Mouse (Mus musculus) heart, postnatal 0 days (tissue): Measurements from ENCODE around the gene Dner. TPM values are rescaled to one million over a fixed set of nuclear protein-coding genes. Genes with fewer than 3 reads are reported as not detected.

ENCODE experiments used
- ATAC-seq: fragments of 200-750 bp; cut with Nextera tagmentation; 2 replicates; pipeline ENCODE4 v1.8.0; 2017; ENCODE audit warnings: low read depth, moderate number of reproducible peaks, moderate library complexity; ENCODE audit not compliant: insufficient read depth
- DNase-seq: peaks from one replicate; pipeline ENCODE4 v3.0.0-alpha.2; 2016; ENCODE audit warnings: low spot score
- H3K27ac ChIP-seq: fragments of 300-500 bp; sonication (generic); 2 replicates; pipeline ENCODE4 v1.5.1; 2014; ENCODE audit warnings: low read depth, mild to moderate bottlenecking
- H3K27me3 ChIP-seq: fragments of 300-500 bp; sonication (generic); 2 replicates; pipeline ENCODE4 v1.6.1; 2014; ENCODE audit warnings: low read length, mixed read lengths; ENCODE audit not compliant: control insufficient read depth, insufficient read depth
- H3K36me3 ChIP-seq: fragments of 300-500 bp; sonication (generic); replicated peaks from 2 replicates; pipeline ENCODE4 v1.6.1; 2014; ENCODE audit warnings: low read length, mixed read lengths; ENCODE audit not compliant: control insufficient read depth, insufficient read depth
- H3K4me1 ChIP-seq: fragments of 300-500 bp; sonication (generic); 2 replicates; pipeline ENCODE4 v1.6.1; 2014; ENCODE audit warnings: antibody characterized with exemption; ENCODE audit not compliant: control insufficient read depth, insufficient read depth
- H3K4me2 ChIP-seq: fragments of 300-500 bp; sonication (generic); 2 replicates; pipeline ENCODE4 v1.6.1; 2014; ENCODE audit warnings: low read depth, mild to moderate bottlenecking, low read length, moderate library complexity
- H3K4me3 ChIP-seq: fragments of 300-500 bp; sonication (generic); 2 replicates; pipeline ENCODE4 v1.5.1; 2014; ENCODE audit warnings: low read depth, low read length
- H3K9ac ChIP-seq: fragments of 300-500 bp; sonication (generic); replicated peaks from 2 replicates; pipeline ENCODE4 v1.6.1; 2014; ENCODE audit warnings: low read depth, low read length, mixed read lengths
- H3K9me3 ChIP-seq: fragments of 300-500 bp; sonication (generic); replicated peaks from 2 replicates; pipeline ENCODE4 v1.6.1; 2016; ENCODE audit warnings: low read length; ENCODE audit not compliant: control insufficient read depth
- CTCF ChIP-seq: IDR thresholded peaks from 2 replicates; pipeline ENCODE4 v1.5.1; 2016; ENCODE audit warnings: antibody characterized with exemption, control low read depth, low read depth
- EP300 ChIP-seq: IDR thresholded peaks from 2 replicates; pipeline ENCODE4 v1.6.1; 2016; ENCODE audit warnings: antibody characterized with exemption, low read depth
- WGBS: fragments of 180-500 bp; shearing (Covaris S2); extraction: QIAGEN DNeasy Blood & Tissue Kit; methylation state at CpG from one replicate; pipeline ENCODE4 v1.1.7; 2014; 5-methylcytosine and 5-hydroxymethylcytosine counted together
- polyA plus RNA-seq: library from polyadenylated mRNA; unstranded; fragments of >200 nt; fragmentation: Nextera tagmentation; extraction: Ambion mirVana; gene quantifications from 2 replicates; pipeline ENCODE4 v1.2.1, GENCODE M21; 2015
- total RNA-seq: library from RNA; depleted of rRNA; stranded (reverse); fragments of >200 nt; gene quantifications from 2 replicates; pipeline ENCODE4 v1.2.3, GENCODE M21; 2014; ENCODE audit warnings: low replicate concordance

The Dner gene
- total and polyA plus RNA-seq, 2 experiments from 2014 or later, result 0.19 to 0.76 TPM

- no peak overlapping the region for H3K4me2 ChIP-seq
- H3K36me3 ChIP-seq, result no peaks in the 10 kb centered on the region
- H3K9ac ChIP-seq, result no peak overlapping the region
- no peak for ATAC-seq
- H3K27ac ChIP-seq, result no peak overlapping the region
- H3K9me3 ChIP-seq, result no peaks in the 10 kb centered on the region
- H3K4me1 ChIP-seq, result no peaks in the 10 kb centered on the region
- no peak for TF ChIP-seq EP300
- TF ChIP-seq CTCF, result no peak
- no peaks in the 10 kb centered on the region for H3K27me3 ChIP-seq
- WGBS, result 88% methylated on average over 1 of the region's 1 CpGs
- H3K4me3 ChIP-seq, result no peak overlapping the region
- DNase-seq, result no peak
Measured at GRCm38 (mm10) chr1:84488546-84488945, 207.5 kb downstream of the Dner start.

DNA sequence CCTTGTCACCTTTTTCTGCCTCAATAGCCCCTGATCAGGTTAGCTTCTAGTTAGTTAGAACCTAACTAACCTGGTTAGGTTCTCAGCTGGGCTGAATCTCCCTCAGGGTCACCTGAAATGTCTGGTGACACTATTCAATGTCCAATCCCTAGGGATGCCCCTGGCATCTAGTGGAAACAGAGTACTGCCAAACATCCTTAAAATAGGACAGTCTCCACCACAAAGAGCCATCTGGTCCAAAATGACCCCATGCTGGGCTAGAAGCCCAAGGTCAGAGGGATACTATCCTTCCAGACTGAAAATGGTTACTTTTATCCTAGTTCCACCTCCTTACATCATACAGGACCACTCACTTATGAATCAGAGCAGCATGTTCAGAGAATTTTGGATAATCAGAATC, 211.0 kb downstream of the Dner start:
- no peaks in the 10 kb centered on the region for H3K9me3 ChIP-seq
- H3K27ac ChIP-seq, result no peak overlapping the region
- DNase-seq (no peak), ATAC-seq (no peak)
- H3K4me3 ChIP-seq, result no peak overlapping the region
- no peaks in the 10 kb centered on the region for H3K27me3 ChIP-seq
- no peaks in the 10 kb centered on the region for H3K36me3 ChIP-seq
- no peak overlapping the region for H3K9ac ChIP-seq
- H3K4me2 ChIP-seq, result no peak overlapping the region
- no peak for TF ChIP-seq CTCF
- TF ChIP-seq EP300, result no peak
- H3K4me1 ChIP-seq, result no peaks in the 10 kb centered on the region

DNA sequence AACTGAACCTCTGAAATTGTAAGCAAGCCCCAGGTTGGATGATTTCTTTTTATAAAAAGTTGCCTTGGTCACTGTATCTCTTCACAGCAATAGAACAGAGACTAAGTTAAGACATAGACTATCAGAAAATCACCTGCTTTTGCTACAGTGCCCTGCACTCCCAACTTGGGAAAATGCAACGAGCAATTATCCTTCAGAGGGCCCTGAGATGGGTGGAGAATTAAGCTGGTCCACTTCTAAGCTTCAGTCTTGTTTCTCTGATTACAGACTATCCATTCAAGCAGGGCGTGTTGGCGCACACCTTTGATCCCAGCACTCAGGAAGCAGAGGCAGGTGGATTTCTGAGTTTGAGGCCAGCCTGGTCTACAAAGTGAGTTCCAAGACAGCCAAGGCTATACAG, 211.4 kb downstream of the Dner start:
- H3K27me3 ChIP-seq, result no peaks in the 10 kb centered on the region
- H3K9me3 ChIP-seq, result no peaks in the 10 kb centered on the region
- TF ChIP-seq CTCF (no peak), EP300 (no peak)
- DNase-seq (no peak), ATAC-seq (no peak)
- H3K4me1 ChIP-seq, result no peaks in the 10 kb centered on the region
- no peak overlapping the region for H3K4me2 ChIP-seq
- H3K27ac ChIP-seq, result no peak overlapping the region
- no peak overlapping the region for H3K9ac ChIP-seq
- 86% methylated on average over 3 of the region's 3 CpGs for WGBS
- H3K36me3 ChIP-seq, result no peaks in the 10 kb centered on the region
- H3K4me3 ChIP-seq, result no peak overlapping the region

- WGBS, result 88% methylated on average over 8 of the region's 8 CpGs
- Histone ChIP-seq H3K4me3 (no peak overlapping the region), H3K9me3 (no peaks in the 10 kb centered on the region), H3K9ac (no peak overlapping the region), H3K4me2 (no peak overlapping the region), H3K27ac (no peak overlapping the region), H3K4me1 (no peaks in the 10 kb centered on the region), H3K27me3 (no peaks in the 10 kb centered on the region), H3K36me3 (no peaks in the 10 kb centered on the region)
- no peak for ATAC-seq
- no peak for TF ChIP-seq CTCF
- TF ChIP-seq EP300, result no peak
- DNase-seq, result no peak
Measured at GRCm38 (mm10) chr1:84479976-84480375, 216.0 kb downstream of the Dner start.

GRCm38 (mm10) chr1:84474274-84474673, 221.7 kb downstream of the Dner start:
- Histone ChIP-seq H3K27me3 (no peaks in the 10 kb centered on the region), H3K36me3 (no peaks in the 10 kb centered on the region), H3K27ac (no peak overlapping the region), H3K4me3 (no peak overlapping the region), H3K9me3 (no peaks in the 10 kb centered on the region), H3K4me2 (no peak overlapping the region), H3K9ac (no peak overlapping the region), H3K4me1 (no peaks in the 10 kb centered on the region)
- ATAC-seq (no peak), DNase-seq (no peak)
- TF ChIP-seq EP300 (no peak), CTCF (no peak)
- 69% methylated on average over 3 of the region's 3 CpGs for WGBS

DNA sequence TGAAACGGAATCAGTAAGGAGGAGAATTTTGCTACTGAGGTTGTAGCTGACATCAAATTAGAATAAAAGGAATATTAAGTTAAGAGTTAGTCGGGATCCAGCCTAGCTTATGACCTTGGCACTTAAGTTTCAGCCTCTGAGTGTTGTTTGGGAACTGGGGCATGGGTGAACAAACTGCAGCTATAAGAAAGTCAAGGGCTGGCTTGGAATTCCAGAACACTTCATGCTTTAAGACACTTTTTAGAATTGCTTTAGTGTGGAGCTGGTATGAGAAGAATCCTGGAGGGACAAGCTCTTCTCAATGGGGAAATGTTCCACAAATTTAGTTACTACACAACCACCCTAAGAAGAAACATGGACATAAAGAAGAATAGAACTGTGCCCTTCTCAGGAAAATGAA, 223.8 kb downstream of the Dner start:
- TF ChIP-seq CTCF (no peak), EP300 (no peak)
- no peak for ATAC-seq
- Histone ChIP-seq H3K9ac (no peak overlapping the region), H3K36me3 (no peaks in the 10 kb centered on the region), H3K27ac (no peak overlapping the region), H3K27me3 (no peaks in the 10 kb centered on the region), H3K4me1 (no peaks in the 10 kb centered on the region), H3K9me3 (no peaks in the 10 kb centered on the region), H3K4me3 (no peak overlapping the region), H3K4me2 (no peak overlapping the region)
- WGBS, result 65% methylated on average over 2 of the region's 2 CpGs
- no peak for DNase-seq
